Mouse (Mus musculus) small intestine, adult 2 months (tissue): Measurements from ENCODE around the gene Dgkh. TPM values are rescaled to one million over a fixed set of nuclear protein-coding genes. Genes with fewer than 3 reads are reported as not detected.

Source experiments
- H3K27ac ChIP-seq: fragments of 200-500 bp; 2 replicates; pipeline ENCODE4 v1.5.1; 2012; ENCODE audit warnings: low read depth, low read length, control low read depth, inconsistent platforms; ENCODE audit not compliant: insufficient read depth
- H3K27me3 ChIP-seq: fragments of 200-500 bp; 2 replicates; pipeline ENCODE4 v1.6.1; 2012; ENCODE audit warnings: mild to moderate bottlenecking, moderate library complexity, low read length, inconsistent platforms; ENCODE audit not compliant: control insufficient read depth, insufficient read depth
- H3K36me3 ChIP-seq: fragments of 200-500 bp; 2 replicates; pipeline ENCODE4 v1.6.1; 2012; ENCODE audit warnings: mild to moderate bottlenecking, low read length, control low read depth, inconsistent platforms; ENCODE audit not compliant: control insufficient read depth, insufficient read depth
- H3K4me1 ChIP-seq: fragments of 200-500 bp; 2 replicates; pipeline ENCODE4 v1.6.1; 2012; ENCODE audit warnings: low read length, inconsistent platforms, mixed read lengths; ENCODE audit not compliant: control insufficient read depth, insufficient read depth, insufficient read length
- H3K4me3 ChIP-seq: fragments of 200-500 bp; 2 replicates; pipeline ENCODE4 v1.5.1; 2012; ENCODE audit warnings: low read depth, mild to moderate bottlenecking, control low read depth, inconsistent platforms, low read length, moderate library complexity
- CTCF ChIP-seq: fragments of 200-500 bp; IDR thresholded peaks from 2 replicates; pipeline ENCODE4 v1.5.1; 2012; ENCODE audit warnings: low read depth, mild to moderate bottlenecking, control low read depth, inconsistent platforms, low read length, moderate library complexity, mixed read lengths; ENCODE audit not compliant: insufficient replicate concordance, insufficient read length; ENCODE audit errors: extremely low read depth
- POLR2A ChIP-seq: fragments of 200-500 bp; IDR thresholded peaks from 2 replicates; pipeline ENCODE4 v1.6.1; 2012; ENCODE audit warnings: low read depth, mild to moderate bottlenecking, control low read depth, inconsistent platforms, low read length, moderate library complexity
- WGBS: fragments of 180-500 bp; shearing (Covaris S2); methylation state at CpG from one replicate; pipeline ENCODE4 v1.1.7; 2018; 5-methylcytosine and 5-hydroxymethylcytosine counted together
- polyA plus RNA-seq: library from polyadenylated mRNA; depleted of rRNA; stranded (reverse); fragments of >200 nt; gene quantifications from 2 replicates; pipeline ENCODE4 v1.2.3, GENCODE M21; 2012

Dgkh gene
- polyA plus RNA-seq, 1 experiment: 0.60 TPM

DNA sequence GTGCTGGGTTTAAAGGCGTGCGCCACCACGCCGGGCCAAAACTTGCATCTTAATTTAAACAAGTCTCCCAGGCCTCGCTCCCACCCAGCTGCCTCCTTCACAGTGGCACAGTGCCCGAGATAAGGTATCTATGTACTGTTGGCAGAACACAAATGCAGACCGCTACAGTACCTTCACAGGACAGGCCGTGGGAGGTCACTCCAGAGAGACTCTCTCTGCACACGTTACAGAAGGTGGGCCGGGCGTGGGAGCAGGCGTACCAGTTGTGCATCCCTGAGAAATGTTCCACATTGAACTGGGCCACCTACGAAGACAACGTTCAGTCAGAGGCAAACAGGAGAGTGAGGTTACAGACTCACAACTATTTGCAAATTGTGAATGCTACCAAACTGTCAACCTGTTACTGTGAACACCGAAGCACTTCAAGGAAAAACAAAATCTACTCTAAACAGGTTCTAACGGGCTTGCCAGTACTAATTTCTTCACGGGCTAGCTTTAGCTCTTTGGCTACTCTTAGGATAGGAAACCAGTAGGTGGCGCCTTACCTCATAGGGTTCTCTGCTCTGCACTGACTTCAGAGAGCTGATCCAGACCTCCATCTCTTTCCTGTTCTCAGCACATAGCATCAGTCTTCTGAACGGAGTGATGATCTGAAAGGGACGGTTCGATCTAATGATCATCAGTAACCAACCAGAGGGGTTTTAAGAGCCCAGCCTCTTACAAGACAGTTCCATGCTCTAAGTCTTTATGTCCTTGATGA, 104.9 kb downstream of the Dgkh start:
- no peak for TF ChIP-seq POLR2A
- no peak for TF ChIP-seq CTCF
- H3K27ac ChIP-seq: no peak overlapping the region
- 76% methylated on average over 21 of the region's 21 CpGs for WGBS
- H3K4me1 ChIP-seq: no peaks in the 10 kb centered on the region
- H3K4me3 ChIP-seq: no peak overlapping the region
- H3K27me3 ChIP-seq: no peaks in the 10 kb centered on the region
- no peaks in the 10 kb centered on the region for H3K36me3 ChIP-seq

DNA sequence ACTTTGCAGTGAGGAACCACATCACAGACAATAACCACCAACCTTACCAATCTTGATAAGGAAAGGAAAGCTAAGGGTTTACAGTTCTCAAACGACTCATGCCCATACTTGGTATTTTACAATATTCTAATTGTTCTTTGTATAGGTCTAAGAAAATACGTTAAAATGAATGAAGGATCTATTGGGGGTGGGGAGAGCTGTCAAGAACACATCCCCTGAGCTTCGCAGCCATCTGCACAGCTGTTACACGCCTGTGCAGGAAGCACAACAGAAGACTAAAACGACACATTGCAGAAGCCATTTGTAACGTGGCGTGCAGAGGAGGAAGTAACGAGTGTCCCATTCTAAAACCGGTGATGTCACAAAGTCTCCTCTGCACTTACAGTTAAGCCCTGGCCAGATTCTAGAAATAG, 113.7 kb downstream of the Dgkh start:
- Histone ChIP-seq H3K27me3 (no peaks in the 10 kb centered on the region), H3K36me3 (no peaks in the 10 kb centered on the region), H3K4me3 (no peak overlapping the region), H3K27ac (no peak overlapping the region), H3K4me1 (no peaks in the 10 kb centered on the region)
- no peak for TF ChIP-seq CTCF
- no peak for TF ChIP-seq POLR2A
- WGBS: 71% methylated on average over 9 of the region's 9 CpGs

DNA sequence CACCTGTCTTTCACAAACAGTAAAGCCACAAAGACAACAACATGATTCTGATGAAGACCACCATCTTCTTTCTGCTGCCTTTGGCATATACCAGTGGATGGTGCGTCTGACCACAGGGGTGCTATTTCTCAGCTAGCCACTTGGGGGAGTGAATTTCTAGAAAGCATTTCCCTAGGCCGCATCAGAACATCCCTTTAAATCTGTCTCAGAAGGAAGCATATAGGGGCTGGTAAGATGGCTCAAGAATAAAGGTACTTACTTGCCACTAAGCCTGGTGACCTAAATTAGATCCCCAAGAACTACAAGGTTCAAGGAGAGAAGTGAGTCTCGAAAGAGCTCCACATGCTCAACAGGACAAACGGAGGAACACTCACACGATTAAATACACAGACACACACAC, 119.0 kb downstream of the Dgkh start:
- 78% methylated on average over 5 of the region's 5 CpGs for WGBS
- Histone ChIP-seq H3K4me1 (no peaks in the 10 kb centered on the region), H3K27ac (no peak overlapping the region), H3K27me3 (no peaks in the 10 kb centered on the region), H3K4me3 (no peak overlapping the region), H3K36me3 (no peaks in the 10 kb centered on the region)
- TF ChIP-seq CTCF (no peak), POLR2A (no peak)

DNA sequence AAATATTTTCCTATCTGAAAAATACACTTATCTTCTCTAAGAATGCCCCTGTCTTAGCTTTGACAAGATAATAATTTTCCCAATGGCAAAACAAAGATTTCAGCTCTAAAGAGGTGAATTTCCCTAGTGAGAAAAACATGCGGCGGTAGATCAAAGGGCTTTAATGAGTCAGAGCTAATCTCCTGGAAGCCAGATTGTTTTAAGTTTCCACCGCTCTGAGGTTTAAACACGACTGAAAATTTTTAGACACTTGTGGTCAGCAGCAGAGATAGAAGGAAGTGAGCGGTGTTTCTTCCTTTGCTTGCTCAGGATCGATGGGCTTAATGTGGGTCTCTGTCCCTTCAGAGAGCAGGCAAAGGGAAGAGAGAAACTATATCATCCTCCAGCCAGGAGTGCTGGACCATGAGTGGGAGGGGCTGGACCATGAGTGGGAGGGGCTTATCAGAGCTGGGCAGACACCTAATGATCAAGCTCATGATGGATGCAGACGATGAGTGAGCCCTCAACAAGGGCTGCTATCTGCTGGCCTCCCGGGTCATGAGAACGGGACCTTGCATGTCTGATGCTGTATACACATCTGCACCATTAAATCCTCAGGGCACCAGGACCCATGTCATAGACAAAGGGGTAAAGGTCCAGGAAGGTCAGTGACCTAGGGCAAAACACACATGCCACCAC, 120.3 kb downstream of the Dgkh start:
- H3K36me3 ChIP-seq: no peaks in the 10 kb centered on the region
- 61% methylated on average over 9 of the region's 9 CpGs for WGBS
- H3K27me3 ChIP-seq: no peaks in the 10 kb centered on the region
- no peaks in the 10 kb centered on the region for H3K4me1 ChIP-seq
- H3K4me3 ChIP-seq: no peak overlapping the region
- TF ChIP-seq POLR2A (no peak), CTCF (no peak)
- H3K27ac ChIP-seq: no peak overlapping the region

DNA sequence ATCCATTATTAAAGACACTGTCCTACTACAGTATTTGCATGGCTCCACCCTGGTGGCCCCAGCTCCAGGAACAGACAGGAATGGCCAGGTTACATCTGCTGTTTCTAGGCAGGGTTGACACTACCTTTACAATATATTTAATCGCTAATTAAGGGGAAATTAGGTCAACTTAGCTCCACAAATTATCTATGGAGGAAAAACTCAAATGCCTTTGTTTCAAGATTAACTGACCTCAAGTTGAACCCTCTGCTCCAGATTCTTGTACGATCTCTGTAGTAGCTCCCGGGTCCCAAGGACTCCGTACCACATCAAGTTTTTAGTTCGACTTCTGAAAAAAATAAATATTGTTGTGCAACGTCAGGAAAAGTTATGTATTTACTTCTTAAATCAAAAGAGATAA, 137.7 kb downstream of the Dgkh start:
- no peak overlapping the region for H3K27ac ChIP-seq
- TF ChIP-seq CTCF (no peak), POLR2A (no peak)
- no peaks in the 10 kb centered on the region for H3K36me3 ChIP-seq
- no peaks in the 10 kb centered on the region for H3K4me1 ChIP-seq
- no peak overlapping the region for H3K4me3 ChIP-seq
- 72% methylated on average over 6 of the region's 6 CpGs for WGBS
- no peaks in the 10 kb centered on the region for H3K27me3 ChIP-seq

DNA sequence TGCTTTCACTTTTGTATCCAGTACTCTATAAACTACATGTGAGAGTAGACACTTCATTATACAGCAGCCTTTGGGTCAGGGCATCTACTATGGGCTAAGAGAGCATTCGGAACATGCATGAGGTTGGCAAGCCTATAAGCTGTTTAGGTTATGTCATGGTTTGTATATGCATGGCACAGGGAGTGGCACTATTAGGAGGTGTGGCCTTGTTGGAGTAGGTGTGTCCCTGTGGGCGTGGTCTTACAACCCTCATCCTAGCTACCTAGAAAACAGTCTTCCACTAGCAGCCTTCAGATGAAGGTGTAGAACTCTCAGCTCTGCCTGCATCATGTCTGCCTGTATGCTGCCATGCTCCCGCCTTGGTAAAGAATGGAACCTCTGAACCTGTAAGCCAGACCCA, 139.6 kb downstream of the Dgkh start:
- TF ChIP-seq POLR2A (no peak), CTCF (no peak)
- no peaks in the 10 kb centered on the region for H3K36me3 ChIP-seq
- no peak overlapping the region for H3K4me3 ChIP-seq
- no peaks in the 10 kb centered on the region for H3K27me3 ChIP-seq
- no peak overlapping the region for H3K27ac ChIP-seq
- 84% methylated on average over 3 of the region's 3 CpGs for whole genome bisulfite sequencing
- no peaks in the 10 kb centered on the region for H3K4me1 ChIP-seq

DNA sequence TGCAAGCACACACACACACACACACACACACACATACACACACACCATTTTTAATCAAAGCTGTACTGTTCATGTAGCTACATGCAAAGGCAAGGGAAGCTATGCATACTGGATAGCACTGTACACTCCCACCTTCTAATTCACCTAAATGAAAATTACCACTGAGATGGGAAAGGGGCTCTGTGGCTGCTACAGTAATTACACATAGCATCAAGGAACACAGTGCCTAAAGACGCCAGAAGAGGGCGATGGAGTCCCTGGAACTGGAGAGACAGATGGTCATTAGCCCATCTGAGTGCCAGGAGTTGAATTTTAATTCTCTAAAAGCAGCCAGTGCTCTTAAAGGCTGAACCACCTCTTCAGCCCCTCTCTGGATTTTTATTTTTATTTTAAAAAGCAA, 142.2 kb downstream of the Dgkh start:
- Histone ChIP-seq H3K27me3 (no peaks in the 10 kb centered on the region), H3K4me1 (no peaks in the 10 kb centered on the region), H3K27ac (no peak overlapping the region), H3K36me3 (no peaks in the 10 kb centered on the region), H3K4me3 (no peak overlapping the region)
- WGBS: 16% methylated on average over 2 of the region's 2 CpGs
- TF ChIP-seq POLR2A: no peak
- TF ChIP-seq CTCF: no peak
